Mouse (Mus musculus) forebrain, embryonic 10.5 days (tissue): ENCODE measurements at regions not wholly inside any gene's neighbourhood (a gene's known extent, or its start where the extent isn't known, plus 50 kb on each side); places are given as distances from the start of the nearest gene placed in this dataset.

Source experiments
- DNase-seq: peaks from one replicate; pipeline ENCODE4 v3.0.0-alpha.2; 2017; ENCODE audit warnings: low spot score; ENCODE audit errors: extremely low spot score
- H3K27ac ChIP-seq: fragments of 300-500 bp; sonication (generic); 2 replicates; pipeline ENCODE4 v1.5.1; 2016; ENCODE audit warnings: mild to moderate bottlenecking
- H3K27me3 ChIP-seq: fragments of 300-500 bp; sonication (generic); 2 replicates; pipeline ENCODE4 v1.6.1; 2016; ENCODE audit warnings: mild to moderate bottlenecking; ENCODE audit not compliant: poor library complexity, severe bottlenecking
- H3K36me3 ChIP-seq: fragments of 300-500 bp; sonication (generic); replicated peaks from 2 replicates; pipeline ENCODE4 v1.6.1; 2016; ENCODE audit warnings: mild to moderate bottlenecking, moderate library complexity
- H3K4me1 ChIP-seq: fragments of 300-500 bp; sonication (generic); 2 replicates; pipeline ENCODE4 v1.6.1; 2016
- H3K4me3 ChIP-seq: fragments of 300-500 bp; sonication (generic); 2 replicates; pipeline ENCODE4 v1.5.1; 2016; ENCODE audit warnings: mild to moderate bottlenecking, moderate library complexity
- H3K9me3 ChIP-seq: fragments of 300-500 bp; sonication (generic); 2 replicates; pipeline ENCODE4 v1.6.1; 2016; ENCODE audit warnings: mild to moderate bottlenecking, moderate library complexity
- WGBS: fragments of 180-500 bp; shearing (Covaris S2); methylation state at CpG from one replicate; pipeline ENCODE4 v1.1.7; 2016; 5-methylcytosine and 5-hydroxymethylcytosine counted together

DNA sequence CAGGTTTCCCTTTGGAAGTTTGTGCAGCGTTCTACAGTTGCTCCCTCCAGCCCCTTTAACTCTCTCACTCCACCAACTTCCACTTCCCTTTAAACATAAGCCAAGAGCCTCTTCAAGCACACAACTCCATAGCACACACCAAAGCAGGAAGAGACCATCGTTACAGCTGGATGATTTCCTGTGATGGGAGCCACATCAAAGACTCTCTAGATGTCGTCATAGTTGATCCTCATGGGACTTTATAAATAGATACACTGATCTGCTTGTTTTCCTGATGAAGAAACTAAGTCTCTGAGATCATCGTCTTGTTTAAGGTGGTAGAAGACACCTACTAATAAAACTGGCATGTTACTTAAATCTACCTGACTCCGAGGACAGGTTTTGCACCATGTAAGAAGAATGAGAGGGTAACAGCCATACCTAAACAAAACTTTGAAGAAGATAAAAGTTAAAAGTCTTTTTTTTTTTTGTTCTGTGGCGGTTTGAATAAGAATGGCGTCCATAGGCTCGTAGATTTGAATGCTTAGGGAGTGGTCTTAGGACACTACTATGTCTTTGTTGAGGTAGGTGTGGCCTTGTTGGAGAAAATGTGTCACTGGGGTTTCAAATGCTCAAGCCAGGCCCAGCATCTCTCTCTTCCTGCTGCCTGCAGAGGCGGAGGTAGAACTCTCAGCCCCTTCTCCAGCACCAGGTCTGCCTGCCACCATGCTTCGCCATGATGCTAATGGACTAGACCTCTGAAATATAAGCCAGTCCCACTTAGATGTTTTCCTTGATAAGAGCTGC lies 97.8 kb upstream of the Cnot2 start:
- Histone ChIP-seq H3K36me3 (no peaks in the 10 kb centered on the region), H3K27ac (no peak overlapping the region), H3K27me3 (no peaks in the 10 kb centered on the region), H3K9me3 (peaks cover 10% of the 10 kb centered on the region; the same call in 1 of the 2 replicates), H3K4me3 (no peak overlapping the region), H3K4me1 (no peaks in the 10 kb centered on the region)
- WGBS, result 90% methylated on average over 10 of the region's 10 CpGs
- DNase-seq, result no peak

DNA sequence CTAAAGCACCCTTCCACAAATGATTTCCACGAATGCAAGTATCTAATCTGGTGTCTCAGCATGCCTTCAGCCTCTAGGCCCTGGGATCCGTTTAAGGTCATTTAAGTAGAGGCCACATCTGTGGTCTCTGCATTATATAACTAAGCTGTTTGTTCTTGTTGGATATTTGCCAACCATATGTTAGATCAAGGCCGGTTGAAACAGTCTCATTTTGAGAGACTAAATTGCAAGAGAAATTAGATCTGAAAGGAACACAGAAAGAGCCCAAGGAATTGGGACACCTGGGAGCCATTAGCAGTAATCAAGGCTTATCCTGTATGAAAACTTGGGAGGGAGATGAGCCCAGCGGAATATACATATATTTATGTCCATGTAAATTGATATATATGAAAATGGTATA lies 96.6 kb upstream of the Cnot2 start:
- peaks cover 10% of the 10 kb centered on the region; the same call in 1 of the 2 replicates for H3K9me3 ChIP-seq
- no peaks in the 10 kb centered on the region for H3K4me1 ChIP-seq
- no peak overlapping the region for H3K4me3 ChIP-seq
- DNase-seq, result no peak
- H3K27me3 ChIP-seq, result no peaks in the 10 kb centered on the region
- no peaks in the 10 kb centered on the region for H3K36me3 ChIP-seq
- H3K27ac ChIP-seq, result no peak overlapping the region
- WGBS, result 75% methylated on average over 4 of the region's 4 CpGs

DNA sequence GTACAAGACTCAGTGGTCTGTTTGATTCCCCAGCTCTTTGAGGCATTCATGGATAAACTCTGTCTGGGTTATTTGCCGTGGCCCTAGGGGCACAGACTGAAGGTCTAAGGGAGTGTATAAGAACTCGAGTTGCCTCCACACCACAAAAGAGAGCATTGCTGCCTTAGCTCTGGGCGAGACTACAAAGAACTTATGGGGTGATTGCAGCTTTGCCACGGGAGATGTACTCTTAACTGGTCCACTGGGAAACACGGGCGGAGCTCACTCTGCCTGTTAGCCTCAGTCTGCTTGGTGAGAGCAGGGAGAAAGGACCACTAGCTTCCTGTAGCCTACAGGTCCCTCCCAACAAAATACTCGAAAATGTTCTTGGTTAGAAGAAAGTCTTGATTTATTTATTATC lies 93.9 kb upstream of the Cnot2 start:
- WGBS, result 79% methylated on average over 7 of the region's 7 CpGs
- no peaks in the 10 kb centered on the region for H3K36me3 ChIP-seq
- no peak for DNase-seq
- no peaks in the 10 kb centered on the region for H3K27me3 ChIP-seq
- H3K27ac ChIP-seq, result no peak overlapping the region
- H3K4me3 ChIP-seq, result no peak overlapping the region
- H3K4me1 ChIP-seq, result no peaks in the 10 kb centered on the region
- no peaks in the 10 kb centered on the region for H3K9me3 ChIP-seq

DNA sequence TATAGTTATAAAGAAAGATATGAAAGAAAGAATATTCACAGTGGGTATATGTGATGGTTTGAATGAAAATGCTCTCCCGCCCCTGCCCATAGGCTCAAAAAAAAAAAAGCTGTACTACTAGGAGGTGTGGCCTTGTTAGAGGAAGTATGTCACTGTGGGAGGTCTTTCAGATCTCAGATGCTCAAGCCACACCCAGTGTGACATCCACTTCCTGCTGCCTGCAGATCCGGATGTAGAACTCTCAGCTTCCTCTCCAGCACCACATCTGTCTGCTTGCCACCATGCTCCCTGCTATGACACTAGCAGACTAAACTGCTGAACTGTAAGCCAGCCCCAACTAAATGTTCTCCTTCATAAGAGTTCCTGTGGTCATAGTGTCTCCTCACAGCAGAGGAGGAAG lies 93.0 kb upstream of the Cnot2 start:
- no peak for DNase-seq
- WGBS, result 83% methylated on average over 2 of the region's 2 CpGs
- H3K4me3 ChIP-seq, result no peak overlapping the region
- H3K9me3 ChIP-seq, result no peaks in the 10 kb centered on the region
- H3K27ac ChIP-seq, result no peak overlapping the region
- H3K27me3 ChIP-seq, result no peaks in the 10 kb centered on the region
- no peaks in the 10 kb centered on the region for H3K4me1 ChIP-seq
- no peaks in the 10 kb centered on the region for H3K36me3 ChIP-seq

DNA sequence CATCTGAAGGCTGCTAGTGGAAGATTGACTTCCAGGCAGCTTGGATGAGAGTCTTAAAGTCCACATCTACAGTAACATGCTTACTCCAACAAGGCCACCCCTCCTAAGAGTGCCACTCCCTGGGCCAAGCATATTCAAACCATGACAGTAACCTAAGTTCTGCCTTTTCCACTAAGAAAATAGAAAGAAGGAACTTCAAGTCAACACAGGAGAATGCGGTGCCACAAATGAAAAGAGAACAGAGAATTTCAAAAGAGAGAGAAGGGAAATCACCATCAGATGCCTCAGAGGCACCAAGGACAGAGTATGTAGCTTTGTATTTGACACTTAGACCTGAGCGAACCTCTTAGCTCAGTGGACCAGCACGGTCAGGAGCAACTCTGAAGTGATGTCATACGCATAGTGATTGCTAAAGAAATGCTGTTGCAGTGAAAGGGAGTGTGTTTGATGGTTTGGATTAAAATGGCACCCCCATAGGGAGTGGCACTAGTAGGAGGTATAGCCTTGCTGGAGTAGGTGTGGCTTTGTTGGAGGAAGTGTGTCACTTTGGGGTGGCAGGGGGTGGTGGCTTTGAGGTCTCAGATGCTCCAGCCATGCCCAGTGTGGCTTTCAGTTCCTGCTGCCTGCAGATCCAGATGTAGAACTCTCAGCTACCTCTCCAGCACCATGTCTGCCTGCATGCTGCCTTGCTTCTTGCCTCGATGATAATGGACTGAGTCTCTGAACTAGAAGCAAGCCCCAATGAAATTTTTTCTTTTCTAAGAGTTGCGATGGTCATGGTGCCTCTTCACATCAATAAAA lies 77.1 kb upstream of the Cnot2 start:
- Histone ChIP-seq H3K9me3 (no peaks in the 10 kb centered on the region), H3K36me3 (no peaks in the 10 kb centered on the region), H3K27ac (no peak overlapping the region), H3K27me3 (no peaks in the 10 kb centered on the region), H3K4me3 (no peak overlapping the region), H3K4me1 (peaks cover 7% of the 10 kb centered on the region)
- WGBS, result 96% methylated on average over 6 of the region's 6 CpGs
- no peak for DNase-seq

DNA sequence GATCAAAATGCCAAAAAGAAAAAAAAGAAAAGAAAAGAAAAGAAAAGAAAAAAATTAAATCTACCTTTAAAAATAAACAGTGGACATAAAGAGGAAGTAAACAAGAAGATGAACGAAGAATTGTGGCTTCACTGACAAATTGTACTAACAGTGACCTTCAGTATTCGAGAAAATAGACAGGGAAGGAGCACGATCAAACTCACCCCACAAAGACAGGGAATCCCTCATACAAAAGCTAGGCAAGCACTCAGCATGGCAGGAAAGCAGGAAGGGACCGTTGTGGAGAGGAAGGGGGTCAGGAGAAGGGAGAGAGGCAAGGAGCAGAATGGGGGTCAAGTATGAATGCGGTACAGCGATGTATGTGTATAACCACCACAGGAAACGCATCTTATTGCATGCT lies 74.6 kb upstream of the Cnot2 start:
- Histone ChIP-seq H3K4me3 (no peak overlapping the region), H3K36me3 (no peaks in the 10 kb centered on the region), H3K27ac (no peak overlapping the region), H3K27me3 (no peaks in the 10 kb centered on the region), H3K9me3 (no peaks in the 10 kb centered on the region), H3K4me1 (peaks cover 7% of the 10 kb centered on the region)
- WGBS, result 83% methylated on average over 7 of the region's 7 CpGs
- no peak for DNase-seq

DNA sequence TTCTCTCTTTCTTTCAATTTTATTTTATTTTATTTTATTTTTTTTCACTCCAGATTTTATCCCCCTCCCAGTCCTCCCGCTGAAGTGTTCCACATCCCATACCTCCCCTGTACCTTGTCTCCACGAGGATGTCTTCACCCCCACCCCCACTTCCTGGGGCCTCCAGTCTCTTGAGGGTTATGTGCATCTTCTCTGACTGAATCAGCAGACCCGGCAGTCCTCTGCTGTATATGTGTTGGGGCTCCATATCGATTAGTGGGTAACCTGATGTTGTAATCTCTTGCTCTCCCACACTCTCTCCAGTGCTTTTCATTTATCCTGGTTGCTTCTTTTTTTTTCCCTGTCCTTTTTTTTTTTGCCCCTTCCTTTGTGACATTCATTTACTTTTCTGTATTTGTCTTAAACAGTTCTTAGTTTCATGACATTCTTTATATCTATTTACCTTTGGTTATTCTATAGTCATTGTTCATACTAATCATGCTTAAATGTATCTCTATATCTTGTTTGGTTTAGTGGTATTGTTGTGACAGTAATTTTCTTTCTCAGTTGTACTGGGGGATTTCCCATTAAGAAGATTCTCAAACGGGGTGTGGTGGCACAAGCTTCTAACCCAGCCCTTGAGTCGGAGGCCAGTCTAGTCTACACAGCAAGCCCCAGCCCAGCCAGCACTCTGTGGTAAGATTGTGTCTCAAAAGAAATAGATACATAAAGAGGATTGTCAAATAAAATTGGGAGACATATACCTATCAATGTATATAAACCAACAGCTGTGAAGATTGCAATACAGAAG lies 73.9 kb upstream of the Cnot2 start:
- no peaks in the 10 kb centered on the region for H3K36me3 ChIP-seq
- 82% methylated on average over 6 of the region's 6 CpGs for WGBS
- H3K27ac ChIP-seq, result no peak overlapping the region
- no peak overlapping the region for H3K4me3 ChIP-seq
- no peaks in the 10 kb centered on the region for H3K27me3 ChIP-seq
- DNase-seq, result no peak
- no peaks in the 10 kb centered on the region for H3K9me3 ChIP-seq
- H3K4me1 ChIP-seq, result peaks cover 7% of the 10 kb centered on the region

DNA sequence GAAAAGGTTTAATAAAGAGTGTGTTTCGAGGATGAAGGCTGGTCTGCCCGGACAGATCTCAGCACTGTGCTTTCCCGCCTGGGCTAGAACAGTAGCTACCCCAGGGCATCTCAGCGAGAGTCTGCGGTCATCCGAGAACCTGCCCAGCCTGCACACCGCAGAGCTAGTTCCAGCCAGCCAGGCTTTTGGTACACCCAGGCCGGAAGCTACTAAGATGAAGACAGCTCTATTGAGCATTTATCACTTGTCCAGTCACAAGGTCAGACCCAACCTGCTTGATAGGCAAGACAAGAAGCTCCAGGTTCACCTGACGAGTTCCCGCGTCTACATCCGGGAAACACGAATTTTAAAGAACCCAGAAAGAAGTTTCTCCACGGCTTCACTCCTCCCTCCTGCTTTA lies 72.8 kb upstream of the Cnot2 start:
- H3K27ac ChIP-seq, result no peak overlapping the region
- no peak for DNase-seq
- H3K36me3 ChIP-seq, result no peaks in the 10 kb centered on the region
- H3K27me3 ChIP-seq, result no peaks in the 10 kb centered on the region
- peaks cover 7% of the 10 kb centered on the region for H3K4me1 ChIP-seq
- 93% methylated on average over 14 of the region's 14 CpGs for WGBS
- H3K9me3 ChIP-seq, result no peaks in the 10 kb centered on the region
- no peak overlapping the region for H3K4me3 ChIP-seq

DNA sequence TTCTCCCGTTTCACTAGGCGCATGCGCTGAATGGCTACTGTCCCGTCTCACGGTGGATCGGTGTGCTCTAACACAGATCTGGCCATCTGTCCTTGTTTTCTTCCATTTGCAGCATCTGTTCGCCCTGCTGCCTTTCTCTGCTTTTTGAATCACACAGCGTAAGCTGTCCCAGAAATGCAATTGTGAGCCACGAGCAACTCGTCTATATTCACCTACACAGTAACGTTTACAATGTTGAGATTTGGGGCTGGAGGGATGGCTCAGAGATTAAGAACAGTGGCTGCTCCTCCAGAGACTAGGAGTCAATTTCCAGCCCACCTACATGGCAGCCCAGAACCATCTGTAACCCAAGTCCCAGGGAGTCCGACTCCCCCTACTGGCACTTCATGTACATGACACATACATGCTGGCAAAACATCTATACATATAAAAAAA lies 72.2 kb upstream of the Cnot2 start:
- H3K27me3 ChIP-seq, result no peaks in the 10 kb centered on the region
- 91% methylated on average over 12 of the region's 12 CpGs for WGBS
- H3K36me3 ChIP-seq, result no peaks in the 10 kb centered on the region
- peaks cover 7% of the 10 kb centered on the region for H3K4me1 ChIP-seq
- no peaks in the 10 kb centered on the region for H3K9me3 ChIP-seq
- no peak overlapping the region for H3K4me3 ChIP-seq
- no peak for DNase-seq
- no peak overlapping the region for H3K27ac ChIP-seq

DNA sequence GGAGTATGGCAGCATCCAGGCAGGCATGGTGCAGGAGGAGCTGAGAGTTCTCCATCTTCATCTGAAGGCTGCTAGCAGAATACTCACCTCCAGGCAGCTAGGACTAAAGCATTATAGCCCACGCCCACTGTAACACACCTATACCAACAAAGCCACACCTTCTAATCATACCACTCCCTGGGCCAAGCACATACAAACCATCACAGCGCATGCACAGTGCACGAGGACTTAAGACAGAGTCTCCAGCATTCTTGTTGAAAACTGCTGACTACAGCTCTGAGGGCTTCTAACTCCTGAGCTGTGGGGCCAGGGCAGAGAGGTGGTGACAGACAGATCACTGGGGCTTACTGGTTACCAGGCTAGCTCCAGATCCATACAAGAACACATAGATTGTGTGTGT lies 68.0 kb upstream of the Cnot2 start:
- H3K27me3 ChIP-seq, result no peaks in the 10 kb centered on the region
- peaks cover 14% of the 10 kb centered on the region for H3K4me1 ChIP-seq
- no peak for DNase-seq
- H3K27ac ChIP-seq, result no peak overlapping the region
- H3K9me3 ChIP-seq, result no peaks in the 10 kb centered on the region
- H3K36me3 ChIP-seq, result no peaks in the 10 kb centered on the region
- H3K4me3 ChIP-seq, result no peak overlapping the region
- 89% methylated on average over 3 of the region's 3 CpGs for WGBS

DNA sequence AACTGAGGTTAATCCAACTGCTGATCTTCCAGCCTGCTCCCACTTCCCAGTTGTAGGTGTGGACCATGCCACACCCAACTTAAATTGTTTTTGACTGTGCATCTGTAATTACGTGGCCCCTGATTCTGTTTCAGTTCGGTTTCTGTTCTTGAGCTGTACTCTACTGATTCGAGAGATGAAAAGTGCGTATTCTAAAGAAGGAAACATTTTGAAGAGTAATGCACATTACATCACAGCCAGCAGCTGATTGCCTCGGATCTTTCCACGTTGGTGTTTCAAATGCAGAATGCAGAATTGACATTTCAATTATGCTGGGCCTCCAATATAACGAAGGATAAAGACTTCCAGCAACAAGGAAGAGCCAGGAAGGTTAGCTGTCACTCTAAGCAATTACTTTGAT lies 64.7 kb upstream of the Cnot2 start:
- no peaks in the 10 kb centered on the region for H3K9me3 ChIP-seq
- H3K4me3 ChIP-seq, result no peak overlapping the region
- WGBS, result 87% methylated on average over 7 of the region's 7 CpGs
- H3K4me1 ChIP-seq, result peaks cover 14% of the 10 kb centered on the region
- H3K27me3 ChIP-seq, result no peaks in the 10 kb centered on the region
- no peak overlapping the region for H3K27ac ChIP-seq
- H3K36me3 ChIP-seq, result no peaks in the 10 kb centered on the region
- no peak for DNase-seq

DNA sequence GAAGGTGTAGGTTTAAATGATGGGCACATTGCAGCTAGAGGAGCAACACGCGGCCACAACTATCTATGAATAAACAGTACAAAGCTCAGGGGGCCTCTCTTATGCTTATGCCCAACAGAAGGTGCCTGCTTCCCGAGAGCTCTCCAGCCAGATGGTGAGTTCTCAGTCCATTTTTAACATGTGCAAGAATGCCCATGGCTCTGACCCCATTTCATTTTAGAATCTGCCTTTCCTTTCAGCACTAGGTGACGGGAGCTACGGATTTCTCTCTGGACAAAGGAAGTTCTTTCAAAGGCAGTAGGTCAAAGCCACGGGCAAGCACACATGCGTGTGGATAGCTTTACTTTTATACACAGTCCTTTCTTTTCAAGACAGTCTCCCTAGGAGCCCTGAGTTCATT lies 64.3 kb upstream of the Cnot2 start:
- Histone ChIP-seq H3K4me3 (no peak overlapping the region), H3K27me3 (no peaks in the 10 kb centered on the region), H3K36me3 (no peaks in the 10 kb centered on the region), H3K9me3 (no peaks in the 10 kb centered on the region), H3K27ac (no peak overlapping the region), H3K4me1 (peaks cover 14% of the 10 kb centered on the region)
- DNase-seq, result no peak
- WGBS, result 73% methylated on average over 7 of the region's 7 CpGs

DNA sequence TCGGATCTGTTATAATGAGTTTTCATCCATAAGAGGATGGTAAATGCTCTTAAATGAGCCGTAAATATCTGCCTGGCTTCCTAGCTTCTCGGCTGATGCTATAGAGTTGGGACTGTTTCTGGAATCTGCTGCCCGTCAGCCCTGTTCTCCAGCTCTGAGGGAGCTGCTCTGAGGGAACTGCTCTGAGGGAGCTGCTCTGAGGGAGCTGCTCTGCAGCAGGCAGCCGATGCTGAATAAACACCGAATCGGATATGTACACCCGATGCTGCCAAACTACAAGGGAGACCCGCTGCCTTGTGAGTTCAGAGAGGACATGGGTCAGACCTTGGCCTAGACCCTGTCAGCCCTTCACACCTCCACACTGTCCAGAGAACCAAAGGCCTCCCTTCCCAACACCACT lies 63.8 kb upstream of the Cnot2 start:
- H3K27ac ChIP-seq, result no peak overlapping the region
- 89% methylated on average over 9 of the region's 9 CpGs for WGBS

More for the DNA sequence above, 63.8 kb upstream of the Cnot2 start:
- no peak for DNase-seq
- H3K36me3 ChIP-seq, result no peaks in the 10 kb centered on the region
- peaks cover 14% of the 10 kb centered on the region for H3K4me1 ChIP-seq
- no peaks in the 10 kb centered on the region for H3K27me3 ChIP-seq
- no peaks in the 10 kb centered on the region for H3K9me3 ChIP-seq
- no peak overlapping the region for H3K4me3 ChIP-seq
